Mouse (Mus musculus) liver (tissue): ENCODE measurements around the gene Nudt17.
A peak's percentile ranks its signal among the peaks of the same experiment; 100 is the strongest.
"Not testable (repeated sequence)": the region's sequence is repeated elsewhere in the genome, so short reads cannot be mapped to it uniquely, and the experiment has no call there.

ENCODE experiments used
- DNase-seq: peaks from one replicate; pipeline ENCODE4 v3.0.0-alpha.2; 2020; ENCODE audit warnings: mixed read lengths

The Nudt17 gene

GRCm38 (mm10) chr3:96669727-96670468 is 38.5 kb downstream of the Nudt17 start, which contains the start of gene Ankrd35:
Ankrd35 (plus strand) TSS chr3:96670131.
- DNase-seq: peak; percentile 88

GRCm38 (mm10) chr3:96668424-96669067 is 39.8 kb downstream of the Nudt17 start:
- no peak for DNase-seq

- peak; percentile 34 for DNase-seq
Measured at GRCm38 (mm10) chr3:96667316-96667715, 41.0 kb downstream of the Nudt17 start.

- DNase-seq: no peak
Measured at GRCm38 (mm10) chr3:96666916-96667315, 41.4 kb downstream of the Nudt17 start.

- not testable (repeated sequence) for DNase-seq
Measured at GRCm38 (mm10) chr3:96665732-96666363, 42.5 kb downstream of the Nudt17 start.

- DNase-seq: peak; percentile 67
Measured at GRCm38 (mm10) chr3:96663432-96664239, 44.7 kb downstream of the Nudt17 start.

GRCm38 (mm10) chr3:96662731-96663316 is 45.5 kb downstream of the Nudt17 start:
- DNase-seq: no peak

- DNase-seq: no peak
Measured at GRCm38 (mm10) chr3:96660901-96661300, 47.5 kb downstream of the Nudt17 start.
